Mouse (Mus musculus): ENCODE data around the gene Olfr470.
"Not testable (repeated sequence)": the region's sequence is repeated elsewhere in the genome, so short reads cannot be mapped to it uniquely, and the experiment has no call there.

The Olfr470 gene

GRCm38 (mm10) chr7:107847390-107847789, at the start of gene Olfr470:
Olfr470 (minus strand) TSS chr7:107847490.
- in situ Hi-C loops (cut with MboI; ENCODE audit: unreplicated experiment in 2 of 2) = not testable (repeated sequence)

- in situ Hi-C loops (cut with MboI; ENCODE audit: unreplicated experiment in 2 of 2) = no loop called here
Observed at GRCm38 (mm10) chr7:107841719-107842118, 5.6 kb downstream of the Olfr470 start.

GRCm38 (mm10) chr7:107825441-107825840, 21.8 kb downstream of the Olfr470 start, which contains the start of gene Olfr469:
Olfr469 (minus strand) TSS chr7:107825541.
- in situ Hi-C loops (cut with MboI; ENCODE audit: unreplicated experiment in 2 of 2) = not testable (repeated sequence)

GRCm38 (mm10) chr7:107823867-107824266, 23.4 kb downstream of the Olfr470 start:
- in situ Hi-C loops (cut with MboI; ENCODE audit: unreplicated experiment in 2 of 2) = not testable (repeated sequence)

DNA sequence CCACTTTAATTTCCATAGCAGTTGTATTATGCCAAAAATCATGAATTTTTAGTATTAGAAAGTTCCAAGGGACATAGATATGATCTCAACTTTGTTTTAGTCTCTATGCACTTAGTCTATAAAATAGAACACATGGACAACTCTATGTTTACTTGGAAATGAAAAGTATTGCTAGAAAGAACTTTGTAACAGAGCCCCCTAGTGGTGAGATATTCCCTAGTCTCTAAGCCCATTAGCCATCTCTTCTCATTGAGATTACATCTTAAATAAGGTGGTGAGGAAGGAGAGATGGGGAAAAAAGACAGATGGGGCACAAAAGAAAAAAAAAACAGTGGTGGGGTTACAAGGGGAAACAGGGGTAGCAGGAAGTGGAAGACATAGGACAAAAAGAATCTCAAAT, 27.8 kb downstream of the Olfr470 start:
- in situ Hi-C loops (cut with MboI; ENCODE audit: unreplicated experiment in 2 of 2) = no loop called here

DNA sequence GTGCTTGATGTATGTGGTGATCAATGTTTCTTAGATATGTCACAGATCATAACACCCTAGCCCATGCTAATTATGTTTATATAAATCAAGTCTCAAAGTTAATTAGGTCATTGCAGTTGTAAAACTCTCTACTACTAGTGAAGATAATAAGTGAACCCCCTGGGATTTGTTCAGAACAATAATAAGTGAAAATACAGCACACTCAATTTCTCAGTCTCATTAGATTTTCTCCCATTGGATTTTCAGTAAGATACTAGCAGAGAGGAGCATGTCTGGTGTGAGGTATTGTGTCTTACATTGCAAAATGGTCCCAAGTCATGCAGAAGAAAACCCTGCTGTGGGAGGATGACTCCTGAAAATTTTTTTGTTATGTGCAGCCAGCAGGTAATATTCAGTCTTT, 35.3 kb downstream of the Olfr470 start, which contains the start of gene Olfr467:
TSS of gene Olfr467 (plus strand) at position 301 of the 400 bp plus-strand sequence.
- in situ Hi-C loops (cut with MboI; ENCODE audit: unreplicated experiment in 2 of 2) = no loop called here

DNA sequence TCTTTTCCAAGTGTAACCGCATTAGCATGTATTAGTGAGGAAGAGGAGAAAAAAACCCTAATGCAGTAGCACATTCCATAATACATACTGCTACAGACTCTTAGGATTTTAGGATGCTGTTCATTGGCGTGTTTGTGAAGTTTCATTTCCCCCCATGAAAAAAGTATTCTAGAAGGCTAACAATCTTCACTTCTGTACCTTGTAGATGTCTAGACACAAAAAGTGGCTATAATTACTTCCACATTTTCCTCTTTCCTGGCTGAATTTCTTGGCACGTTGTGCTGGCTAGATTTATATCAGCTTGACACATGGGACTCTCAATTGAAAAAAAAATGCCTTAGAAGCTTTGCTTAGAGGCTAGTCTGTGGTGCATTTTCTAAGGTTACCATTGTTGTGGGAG, 45.2 kb downstream of the Olfr470 start:
- in situ Hi-C loops (cut with MboI; ENCODE audit: unreplicated experiment in 2 of 2) = no loop called here

DNA sequence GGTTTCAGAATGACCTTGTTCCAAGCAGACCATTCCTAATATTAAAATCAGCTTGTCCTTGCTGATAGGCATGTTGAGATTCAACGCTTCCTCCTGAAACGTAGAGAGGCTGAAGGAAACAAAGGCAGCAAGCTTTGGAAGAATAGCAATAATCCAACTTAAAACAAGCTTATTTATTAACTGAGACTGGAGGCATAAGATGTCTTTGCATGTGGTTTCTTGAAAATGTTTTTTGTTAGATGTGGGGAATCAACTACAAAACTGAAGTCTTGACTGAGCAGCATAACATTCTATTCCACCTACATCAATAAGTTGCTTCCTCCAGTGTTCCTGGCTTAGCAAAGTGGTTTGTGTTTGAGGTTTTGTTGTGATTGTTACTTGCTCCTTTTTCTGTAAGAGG, 46.2 kb downstream of the Olfr470 start, which contains the start of gene Ovch2:
TSS of gene Ovch2 (minus strand) at position 101 of the 400 bp plus-strand sequence.
- in situ Hi-C loops (cut with MboI; ENCODE audit: unreplicated experiment in 2 of 2) = no loop called here

- in situ Hi-C loops (cut with MboI; ENCODE audit: unreplicated experiment in 2 of 2) = no loop called here
Observed at GRCm38 (mm10) chr7:107796500-107796899, 50.8 kb downstream of the Olfr470 start.

All from v-Abl transformed pro-B cells (cell line).